Mouse (Mus musculus): ENCODE measurements around the gene Skiv2l. TPM values are rescaled to one million over a fixed set of nuclear protein-coding genes. Genes with fewer than 3 reads are reported as not detected.
"Not testable (repeated sequence)": the region's sequence is repeated elsewhere in the genome, so short reads cannot be mapped to it uniquely, and the experiment has no call there.

Gene Skiv2l
- total RNA-seq, 2 experiments from 2014 or later: 49.2 to 60.8 TPM

GRCm38 (mm10) chr17:34874321-34874720 is 24.3 kb upstream of the Skiv2l start:
- no peak for DNase-seq

GRCm38 (mm10) chr17:34865981-34866380 is 16.0 kb upstream of the Skiv2l start:
- no peak for DNase-seq

GRCm38 (mm10) chr17:34862416-34863081 is 12.5 kb upstream of the Skiv2l start, which contains the start of gene Cfb:
Gene Cfb, minus strand, starts transcription at chr17:34862518.
- no peak for DNase-seq

DNA sequence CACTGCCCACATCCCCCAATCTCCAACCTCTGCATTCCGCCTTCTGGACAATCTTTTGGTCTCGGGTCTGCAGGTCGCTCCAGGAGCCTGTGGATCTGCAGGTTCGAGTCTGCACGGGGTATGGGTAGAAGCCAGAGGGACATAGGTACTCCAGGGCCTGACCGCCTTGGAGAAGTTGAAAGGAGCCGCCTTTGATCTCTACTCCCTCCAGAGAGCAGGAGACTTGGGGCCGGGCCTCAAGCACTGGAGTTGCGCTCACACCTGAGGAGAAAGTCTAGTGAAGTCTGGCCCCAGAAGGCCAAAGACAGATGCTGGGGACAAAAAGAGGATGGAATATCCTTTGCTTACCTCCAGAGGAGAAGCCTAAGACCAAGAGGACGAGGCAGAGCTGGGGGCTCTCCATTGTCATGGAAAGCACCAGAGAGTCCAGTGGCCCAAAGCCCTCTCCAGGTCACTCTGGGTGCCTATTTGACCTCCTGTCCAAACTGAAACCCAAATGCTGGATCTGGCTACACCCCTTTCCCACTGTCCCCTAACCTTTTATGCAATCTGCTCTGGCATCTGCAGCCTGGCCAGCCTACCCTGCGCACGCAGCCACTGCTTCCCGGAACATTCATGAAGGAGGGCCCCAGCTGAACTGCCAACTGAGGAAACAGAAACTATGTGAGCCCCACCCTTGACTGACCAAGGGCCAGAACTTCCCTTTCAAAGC is 11.8 kb upstream of the Skiv2l start:
- DNase-seq: no peak

GRCm38 (mm10) chr17:34860514-34860913 is 10.5 kb upstream of the Skiv2l start:
- no peak for DNase-seq

GRCm38 (mm10) chr17:34858670-34859069 is 8.7 kb upstream of the Skiv2l start:
- DNase-seq: no peak

GRCm38 (mm10) chr17:34855825-34856224 is 5.8 kb upstream of the Skiv2l start:
- peak; percentile 75 for DNase-seq

DNA sequence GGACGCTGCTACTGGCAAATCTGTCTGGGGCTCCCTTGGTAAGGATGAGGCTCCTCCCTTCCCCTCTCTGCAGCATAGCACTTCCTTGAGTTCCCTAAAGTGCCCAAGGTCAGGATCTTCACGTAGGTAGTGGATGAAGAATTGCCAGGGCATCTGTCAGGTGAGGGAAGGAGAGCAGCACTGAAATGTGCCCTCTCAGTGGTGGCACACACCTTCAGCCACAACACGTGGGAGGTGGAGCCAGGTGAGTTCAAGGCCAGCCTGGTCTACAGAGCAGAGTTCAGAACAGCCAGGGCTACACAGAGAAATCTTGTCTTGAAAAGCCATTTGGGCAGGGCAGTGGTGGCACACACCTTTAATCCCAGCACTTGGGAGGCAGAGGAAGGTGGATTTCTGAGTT is 4.8 kb upstream of the Skiv2l start:
- no peak for DNase-seq

DNA sequence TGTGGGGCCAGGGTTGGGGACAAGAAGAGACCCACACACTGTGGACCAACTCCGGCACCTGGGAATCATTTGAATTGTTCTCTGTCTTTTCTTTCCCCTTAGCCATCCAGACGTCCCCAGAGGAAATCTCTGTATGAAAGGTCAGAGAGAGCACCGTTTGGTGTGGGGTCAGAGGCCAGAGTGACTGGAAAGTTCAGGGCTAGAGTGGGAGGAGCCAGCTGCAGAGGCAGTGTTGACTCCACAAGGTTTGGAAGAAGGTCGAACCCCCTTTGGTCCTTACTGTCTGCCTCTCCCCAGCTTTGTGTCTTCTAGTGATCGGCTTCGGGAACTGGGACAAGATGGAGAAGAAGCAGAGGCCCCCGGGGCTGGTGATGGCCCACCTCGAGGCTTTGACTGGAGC is 3.5 kb upstream of the Skiv2l start:
- DNase-seq: no peak

DNA sequence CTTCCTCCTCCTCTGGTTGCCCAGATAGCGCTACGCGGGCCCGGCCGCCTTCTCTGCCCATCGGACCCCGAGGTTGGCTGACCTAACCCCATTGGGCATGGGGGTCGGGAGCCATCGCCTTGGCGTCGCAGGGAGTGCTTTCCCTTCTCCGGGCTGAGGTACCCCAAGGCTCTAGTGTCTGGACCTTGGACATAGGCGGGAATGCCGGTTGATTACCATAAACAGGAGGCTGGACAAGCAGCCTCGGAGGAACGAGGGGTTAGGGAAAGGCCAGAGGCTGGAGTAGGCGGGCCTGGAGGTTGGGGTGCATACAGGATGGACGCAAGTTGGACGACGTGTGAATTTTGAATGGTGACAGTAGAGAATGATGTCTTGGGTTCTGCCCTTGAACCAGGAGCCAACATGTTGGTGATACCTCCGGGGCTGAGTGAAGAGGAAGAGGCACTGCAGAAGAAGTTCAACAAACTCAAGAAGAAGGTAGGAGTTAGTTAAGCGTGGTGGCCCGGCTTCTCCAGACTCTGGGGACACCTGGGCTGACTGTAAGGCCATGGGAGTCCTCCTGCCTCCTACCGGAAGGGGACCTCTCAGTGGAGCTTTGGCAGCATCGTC is 611 bp upstream of the Skiv2l start:
- no peak for DNase-seq

DNA sequence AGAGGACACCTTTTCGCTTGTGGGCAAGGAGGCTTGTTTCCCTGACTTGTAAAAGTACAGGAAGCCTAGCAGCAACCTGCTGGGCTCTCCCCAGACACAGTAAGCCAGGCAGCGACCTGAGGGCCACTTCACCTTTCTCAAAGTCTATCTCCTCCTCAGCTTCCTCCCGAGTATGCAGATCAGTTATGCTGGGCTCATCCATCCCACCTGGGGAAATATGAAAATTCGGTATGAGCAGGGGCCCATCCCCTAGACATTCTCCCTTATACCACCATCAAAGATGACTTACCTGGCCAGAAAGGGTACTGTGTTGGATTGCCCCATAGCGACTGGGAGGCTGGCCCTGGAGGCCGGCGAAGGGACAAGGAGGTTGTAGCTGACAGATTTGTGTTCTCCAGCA is 2.4 kb downstream of the Skiv2l start:
- no peak for DNase-seq

DNA sequence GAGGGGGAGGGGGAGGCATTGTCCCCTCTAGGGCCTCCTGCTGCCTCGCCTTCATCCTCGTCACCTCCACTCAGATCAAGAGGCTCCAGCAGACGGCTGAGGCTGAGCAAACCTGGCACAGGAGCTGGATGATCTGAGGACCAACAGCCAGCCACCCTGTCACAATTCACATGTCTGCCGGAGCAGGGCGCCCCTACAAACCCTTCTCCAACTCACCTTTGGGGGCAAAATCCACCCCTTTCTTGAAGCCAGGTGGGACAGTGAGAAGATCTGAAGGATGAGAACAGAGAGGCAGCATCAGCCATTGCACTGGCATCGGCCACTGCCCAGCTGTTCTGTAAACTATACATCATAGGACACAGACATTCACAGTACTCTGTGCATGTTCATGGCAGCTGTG is 2.8 kb downstream of the Skiv2l start:
- DNase-seq: no peak

- no peak for DNase-seq
These were observed 5.1 kb downstream of the Skiv2l start for GRCm38 (mm10) chr17:34844884-34845283.

DNA sequence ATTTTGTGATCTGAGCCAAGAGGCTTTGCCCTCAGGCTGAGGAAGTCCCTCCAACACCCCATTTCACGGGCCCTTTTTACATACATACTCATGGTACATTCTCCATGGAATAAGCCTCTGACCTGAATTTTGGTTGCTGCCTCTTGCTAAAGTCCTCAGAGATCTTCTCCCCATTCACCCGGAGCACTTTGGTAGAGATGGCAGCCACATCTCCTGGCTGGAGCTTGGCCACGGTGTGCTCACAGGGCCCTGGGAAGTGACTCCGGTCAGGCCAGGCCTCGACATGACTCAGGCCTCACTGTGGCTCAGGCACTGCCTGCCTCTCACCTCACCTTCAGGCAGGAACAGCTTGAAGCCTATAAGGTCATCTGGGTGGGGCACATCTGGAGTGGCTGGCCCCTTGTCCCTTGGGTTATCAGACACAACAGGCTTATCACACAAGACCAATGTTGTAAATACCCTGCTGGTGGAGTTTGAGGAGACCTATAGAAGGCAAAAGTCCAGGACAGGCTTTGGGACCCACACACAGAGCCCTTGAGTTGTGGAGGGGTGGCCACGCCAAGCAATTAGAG is 9.2 kb downstream of the Skiv2l start:
- peak; percentile 28 for DNase-seq

DNA sequence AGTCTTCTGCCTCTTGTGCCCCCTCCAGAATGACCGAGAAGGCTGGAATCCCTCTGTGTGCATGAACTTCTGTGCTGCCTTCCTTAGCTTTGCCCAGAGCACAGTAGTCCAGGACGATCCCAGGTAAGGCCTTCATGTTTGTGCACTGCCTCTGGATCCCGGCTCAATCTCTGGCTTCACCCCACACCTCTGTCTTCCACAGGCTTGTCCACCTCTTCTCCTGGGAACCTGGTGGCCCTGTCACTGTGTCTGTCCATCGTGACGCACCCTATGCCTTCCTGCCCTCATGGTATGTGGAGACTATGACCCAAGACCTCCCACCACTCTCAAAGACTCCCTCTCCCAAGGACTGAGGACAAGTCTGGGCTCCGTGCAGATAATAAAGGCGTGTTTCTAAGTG is 11.2 kb downstream of the Skiv2l start:
- DNase-seq: no peak

DNA sequence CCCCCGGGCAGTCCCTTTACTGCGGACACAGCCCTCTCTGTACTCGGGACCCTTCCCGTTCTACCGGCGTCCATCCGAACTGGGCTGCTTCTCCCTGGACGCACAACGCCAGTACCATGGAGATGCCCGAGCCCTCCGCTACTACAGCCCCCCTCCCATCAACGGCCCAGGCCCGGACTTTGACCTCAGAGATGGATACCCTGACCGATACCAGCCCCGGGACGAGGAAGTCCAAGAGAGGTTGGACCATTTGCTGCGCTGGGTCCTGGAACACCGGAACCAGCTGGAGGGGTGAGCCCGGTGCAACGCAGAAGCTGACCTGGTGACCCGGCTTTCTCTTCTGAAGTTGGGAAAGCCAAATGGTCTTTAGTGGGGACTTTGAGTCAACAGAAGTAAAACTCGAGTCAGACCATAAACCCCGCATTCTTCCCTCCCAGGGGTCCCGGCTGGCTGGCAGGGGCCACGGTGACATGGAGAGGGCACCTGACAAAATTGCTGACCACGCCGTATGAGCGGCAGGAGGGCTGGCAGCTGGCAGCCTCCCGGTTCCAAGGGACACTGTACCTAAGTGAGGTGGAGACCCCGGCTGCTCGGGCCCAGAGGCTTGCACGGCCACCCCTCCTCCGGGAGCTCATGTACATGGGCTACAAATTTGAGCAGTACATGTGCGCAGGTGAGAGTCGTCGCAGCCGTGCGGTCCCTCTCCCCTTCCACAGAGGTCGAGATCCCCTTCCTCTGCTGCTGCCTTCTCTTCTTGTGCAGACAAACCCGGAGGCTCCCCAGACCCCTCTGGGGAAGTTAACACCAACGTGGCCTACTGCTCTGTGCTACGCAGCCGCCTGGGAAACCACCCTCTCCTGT is 12.3 kb downstream of the Skiv2l start:
- peak; percentile 25 for DNase-seq

- peak; percentile 98 for DNase-seq
These were observed 13.2 kb downstream of the Skiv2l start, which contains the start of the genes Stk19 and Dxo for GRCm38 (mm10) chr17:34836856-34837221. Gene Stk19, minus strand, starts transcription at chr17:34836945. Gene Dxo, plus strand, starts transcription at chr17:34837019.

DNA sequence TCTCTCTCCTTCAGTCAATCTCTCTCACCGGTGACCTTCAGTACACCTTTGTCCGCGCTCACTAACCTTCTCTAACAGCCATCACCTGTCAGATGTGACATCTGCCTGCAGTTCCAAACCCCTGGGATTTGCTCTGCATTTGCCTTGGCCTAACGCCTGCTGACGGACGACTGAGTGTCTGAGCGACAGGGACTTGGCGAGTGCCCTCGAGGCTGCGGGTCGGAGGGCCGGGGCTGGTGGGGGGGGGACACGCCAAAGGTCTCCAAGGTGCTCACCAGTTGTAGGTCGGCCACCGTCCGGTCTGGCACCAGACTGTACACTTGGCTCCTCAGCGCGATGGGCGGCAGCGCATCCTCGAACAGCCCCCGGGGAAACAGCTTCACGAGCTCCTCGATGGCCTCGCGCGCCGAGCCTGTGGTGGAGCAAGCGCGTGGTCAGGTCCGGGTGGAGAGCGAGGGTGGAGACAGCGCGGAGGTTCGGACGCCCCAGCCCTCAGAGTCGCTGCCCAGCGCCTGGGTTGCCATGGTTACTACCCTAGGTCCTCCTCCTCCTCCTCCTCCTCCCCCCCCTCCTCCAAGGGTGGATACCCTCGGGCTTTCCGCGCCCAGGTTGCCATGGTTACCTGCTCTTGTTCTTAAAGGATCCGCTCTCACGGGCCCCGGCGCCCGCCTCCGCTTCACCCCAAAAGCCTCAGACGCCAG is 13.7 kb downstream of the Skiv2l start:
- DNase-seq: no peak

DNA sequence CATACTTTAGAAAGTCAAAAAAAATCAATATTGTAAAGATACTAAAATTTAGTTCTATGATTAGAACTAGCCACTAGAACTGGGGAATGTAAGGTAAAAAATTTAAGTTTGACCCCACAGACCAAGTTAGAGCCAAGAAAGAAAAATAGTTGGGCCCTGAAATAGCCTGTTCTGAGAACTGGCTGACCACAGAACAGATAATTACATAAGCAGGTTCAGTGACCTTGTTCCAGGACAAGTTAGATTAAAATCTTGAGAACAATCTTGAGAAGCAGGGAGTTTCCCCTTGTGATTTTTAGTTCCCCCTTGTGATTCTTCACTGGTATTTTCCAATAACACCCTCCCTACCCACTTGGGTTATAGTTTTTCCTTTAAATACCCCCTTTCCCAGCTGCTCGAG is 19.2 kb downstream of the Skiv2l start:
- DNase-seq: not testable (repeated sequence)

- no peak for DNase-seq
These were observed 35.1 kb downstream of the Skiv2l start for GRCm38 (mm10) chr17:34814818-34815370.

- peak; percentile 69 for DNase-seq
These were observed 36.3 kb downstream of the Skiv2l start for GRCm38 (mm10) chr17:34813747-34814146.

Measured in adrenal gland, postnatal 10 days (tissue).